Mouse (Mus musculus) midbrain, embryonic 16.5 days (tissue): Measurements from ENCODE around the gene Twnk. TPM values are rescaled to one million over a fixed set of nuclear protein-coding genes. Genes with fewer than 3 reads are reported as not detected.

ENCODE experiments used
- ATAC-seq: fragments of 200-750 bp; cut with Nextera tagmentation; 2 replicates; pipeline ENCODE4 v1.8.0; 2017; ENCODE audit warnings: moderate TSS enrichment
- H3K27ac ChIP-seq: fragments of 300-500 bp; sonication (generic); 2 replicates; pipeline ENCODE4 v1.5.1; 2014; ENCODE audit warnings: mild to moderate bottlenecking, low read length, mixed read lengths
- H3K27me3 ChIP-seq: fragments of 300-500 bp; sonication (generic); 2 replicates; pipeline ENCODE4 v1.6.1; 2014; ENCODE audit warnings: low read depth, low read length, mixed read lengths; ENCODE audit not compliant: control insufficient read depth, insufficient read depth
- H3K36me3 ChIP-seq: fragments of 300-500 bp; sonication (generic); 2 replicates; pipeline ENCODE4 v1.6.1; 2014; ENCODE audit warnings: mild to moderate bottlenecking, low read length, moderate library complexity, mixed read lengths; ENCODE audit not compliant: control insufficient read depth, insufficient read depth
- H3K4me1 ChIP-seq: fragments of 300-500 bp; sonication (generic); 2 replicates; pipeline ENCODE4 v1.6.1; 2014; ENCODE audit warnings: mild to moderate bottlenecking, low read length, mixed read lengths; ENCODE audit not compliant: control insufficient read depth, insufficient read depth
- H3K4me2 ChIP-seq: fragments of 300-500 bp; sonication (generic); 2 replicates; pipeline ENCODE4 v1.6.1; 2014; ENCODE audit warnings: mild to moderate bottlenecking, low read length, mixed read lengths
- H3K4me3 ChIP-seq: fragments of 300-500 bp; sonication (generic); 2 replicates; pipeline ENCODE4 v1.5.1; 2014; ENCODE audit warnings: low read depth, mild to moderate bottlenecking, low read length, moderate library complexity, mixed read lengths
- H3K9ac ChIP-seq: fragments of 300-500 bp; sonication (generic); 2 replicates; pipeline ENCODE4 v1.6.1; 2014; ENCODE audit warnings: low read depth, low read length, mixed read lengths
- H3K9me3 ChIP-seq: fragments of 300-500 bp; sonication (generic); replicated peaks from 2 replicates; pipeline ENCODE4 v1.6.1; 2014; ENCODE audit warnings: mild to moderate bottlenecking, low read length, mixed read lengths; ENCODE audit not compliant: control insufficient read depth, poor library complexity, severe bottlenecking
- WGBS: fragments of 180-500 bp; shearing (Covaris S2); extraction: QIAGEN DNeasy Blood & Tissue Kit; methylation state at CpG from one replicate; pipeline ENCODE4 v1.1.7; 2014; 5-methylcytosine and 5-hydroxymethylcytosine counted together
- polyA plus RNA-seq: library from polyadenylated mRNA; unstranded; fragments of >200 nt; fragmentation: Nextera tagmentation; extraction: Ambion mirVana; gene quantifications from 2 replicates; pipeline ENCODE4 v1.2.1, GENCODE M21; 2015

Twnk gene
- polyA plus RNA-seq, 1 experiment from 2014 or later: 13.6 TPM

DNA sequence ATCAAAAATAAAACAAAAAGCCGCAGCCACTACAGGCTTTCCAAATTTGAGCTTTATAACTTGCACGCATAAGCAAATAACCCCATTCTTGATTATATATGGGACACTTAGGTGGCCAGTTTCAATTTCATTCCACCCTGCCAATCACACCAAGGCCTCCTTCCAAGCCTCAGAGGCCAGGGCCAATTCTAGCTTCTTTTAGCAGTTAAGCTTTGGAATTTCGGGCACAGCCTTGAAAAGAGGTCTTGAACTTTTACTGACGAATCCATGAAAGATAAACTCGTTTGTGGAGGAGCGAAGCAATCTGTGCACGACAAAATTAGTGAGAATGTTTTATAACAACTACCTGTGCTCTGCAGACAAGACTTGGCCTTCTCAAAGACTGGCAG lies 52.3 kb downstream of the Twnk start:
- Histone ChIP-seq H3K4me1 (peaks cover 21% of the 10 kb centered on the region), H3K27ac (peak overlapping the region; percentile 95), H3K36me3 (peaks cover 2% of the 10 kb centered on the region), H3K9ac (peak overlapping the region; percentile 63), H3K4me2 (peak overlapping the region; percentile 68), H3K27me3 (no peaks in the 10 kb centered on the region), H3K4me3 (peak overlapping the region; percentile 56), H3K9me3 (no peaks in the 10 kb centered on the region)
- ATAC-seq: no peak
- WGBS: 44% methylated on average over 7 of the region's 7 CpGs

DNA sequence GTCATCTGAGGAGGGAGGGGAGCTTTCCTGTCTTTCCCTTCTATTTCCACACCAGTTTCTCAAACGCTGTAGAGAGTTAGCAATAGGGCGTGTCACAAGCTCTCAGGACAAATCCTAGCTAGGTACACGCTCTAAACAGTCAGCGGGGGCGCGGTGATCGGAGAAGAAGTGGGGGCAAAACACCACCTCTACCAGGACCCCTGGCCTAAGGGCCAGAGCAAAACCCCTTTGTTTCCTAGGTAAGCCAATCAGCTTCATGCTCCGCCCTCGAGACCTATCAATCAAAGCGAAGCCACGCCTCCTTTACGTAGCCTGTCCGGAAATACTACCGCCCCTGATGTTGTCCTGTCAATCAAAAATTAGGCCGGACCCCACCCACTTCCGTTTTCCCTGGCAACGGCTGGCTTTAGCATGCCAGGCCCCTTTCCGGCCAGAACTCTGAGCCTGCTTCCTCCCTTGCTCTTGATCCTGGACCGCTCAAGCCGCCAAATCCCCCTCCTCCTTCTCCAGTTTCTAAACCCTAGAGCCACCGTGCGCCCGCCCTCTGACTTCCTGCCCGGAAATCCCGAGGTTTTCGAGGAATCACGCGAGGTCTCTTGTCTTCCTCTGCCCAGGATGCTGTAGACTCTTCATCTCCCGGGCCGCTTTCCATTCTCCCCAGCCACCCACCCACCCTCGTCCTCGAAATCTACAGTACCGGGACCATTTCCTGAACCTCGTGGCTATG lies 52.8 kb downstream of the Twnk start:
- WGBS: under 1% methylated on average over 34 of the region's 34 CpGs
- no peaks in the 10 kb centered on the region for H3K9me3 ChIP-seq
- H3K27ac ChIP-seq: peak overlapping the region; percentile 95
- peaks cover 21% of the 10 kb centered on the region for H3K4me1 ChIP-seq
- peak; percentile 94 for ATAC-seq
- H3K4me2 ChIP-seq: peak overlapping the region; percentile 68
- H3K36me3 ChIP-seq: peaks cover 2% of the 10 kb centered on the region
- peak overlapping the region; percentile 83 for H3K9ac ChIP-seq
- H3K4me3 ChIP-seq: peak overlapping the region; percentile 56
- no peaks in the 10 kb centered on the region for H3K27me3 ChIP-seq

DNA sequence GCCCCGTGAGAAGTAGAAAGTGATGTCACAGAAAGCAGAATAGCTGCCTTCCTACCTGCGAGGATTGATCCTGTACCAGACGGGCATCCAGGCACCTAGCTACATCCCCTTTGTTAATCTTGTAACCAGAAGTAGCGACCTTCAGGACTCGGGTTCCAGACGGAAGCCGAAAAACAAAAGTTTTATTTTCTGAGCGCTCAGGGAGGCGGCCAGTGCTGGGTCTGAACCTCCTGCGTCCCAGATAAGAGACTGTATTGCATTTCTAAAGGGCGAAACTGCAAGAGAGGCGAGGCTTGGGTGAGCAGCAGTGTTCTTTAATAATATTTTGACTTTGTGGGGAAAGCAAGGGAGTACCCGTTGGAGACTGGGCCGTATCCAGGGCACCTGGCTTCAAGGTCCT lies 53.4 kb downstream of the Twnk start:
- H3K36me3 ChIP-seq: peaks cover 2% of the 10 kb centered on the region
- H3K4me1 ChIP-seq: peaks cover 21% of the 10 kb centered on the region
- no peak for ATAC-seq
- WGBS: 1% methylated on average over 14 of the region's 14 CpGs
- peak overlapping the region; percentile 83 for H3K9ac ChIP-seq
- H3K27me3 ChIP-seq: no peaks in the 10 kb centered on the region
- H3K27ac ChIP-seq: peak overlapping the region; percentile 95
- peak overlapping the region; percentile 68 for H3K4me2 ChIP-seq
- peak overlapping the region; percentile 56 for H3K4me3 ChIP-seq
- no peaks in the 10 kb centered on the region for H3K9me3 ChIP-seq

Other genes with a start within 250 kb of the Twnk start
- 0.33 and 0.41 TPM in 2 replicates for gene Pax2, start 249.6 kb upstream of the Twnk start, polyA plus RNA-seq
- 30.3 and 35.7 TPM in 2 replicates for gene Slf2, start 74.5 kb upstream of the Twnk start, polyA plus RNA-seq
- 16.5 and 16.9 TPM in 2 replicates for gene Sema4g, start 16.6 kb upstream of the Twnk start, polyA plus RNA-seq
- gene Mrpl43, start 779 bp downstream of the Twnk start, polyA plus RNA-seq: 88.6 and 92.9 TPM in 2 replicates
- 15.5 and 17.2 TPM in 2 replicates for gene Lzts2, start 8.8 kb downstream of the Twnk start, polyA plus RNA-seq
- gene Pdzd7, start 40.1 kb downstream of the Twnk start, polyA plus RNA-seq: 2.9 and 3.9 TPM in 2 replicates
- 95.9 and 101 TPM in 2 replicates for gene Sfxn3, start 41.8 kb downstream of the Twnk start, polyA plus RNA-seq
- 1.3 and 1.9 TPM in 2 replicates for gene Kazald1, start 69.6 kb downstream of the Twnk start, polyA plus RNA-seq
- not detected in 2 replicates for gene Tlx1, start 145.0 kb downstream of the Twnk start, polyA plus RNA-seq
- 0.07 and 0.08 TPM in 2 replicates for gene Lbx1, start 230.1 kb downstream of the Twnk start, polyA plus RNA-seq